Mouse (Mus musculus) lung, adult 2 months (tissue): ENCODE results near the gene Gm7271.

Experiments
- CTCF ChIP-seq: fragments of 200-500 bp; IDR thresholded peaks from 2 replicates; pipeline ENCODE4 v1.5.1; 2011; ENCODE audit warnings: mild to moderate bottlenecking, low read length, control low read depth; ENCODE audit not compliant: insufficient read depth
- POLR2A ChIP-seq: fragments of 200-500 bp; IDR thresholded peaks from 2 replicates; pipeline ENCODE4 v1.6.1; 2011; ENCODE audit warnings: low read depth, mild to moderate bottlenecking, control low read depth, low read length, borderline replicate concordance; ENCODE audit errors: extremely low read depth

DNA sequence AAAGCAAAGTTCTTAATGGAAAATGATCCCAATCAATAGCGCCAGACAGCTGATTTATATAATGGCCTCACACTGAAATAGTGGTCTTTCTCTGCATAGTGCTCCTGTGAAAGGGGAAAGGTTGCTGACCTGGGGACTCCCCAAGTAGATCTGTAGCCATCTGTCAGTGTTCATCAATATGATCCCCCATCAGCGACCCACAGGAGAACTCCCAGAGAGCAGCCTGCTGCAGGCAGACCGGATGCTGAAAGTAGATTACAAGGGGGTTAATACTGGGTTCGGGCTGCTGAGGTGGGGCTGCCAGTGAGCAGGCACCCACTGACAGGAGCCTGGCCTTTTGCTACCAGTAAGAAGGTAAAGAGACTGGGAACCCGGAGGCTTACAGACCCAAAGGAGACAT, at the start of gene Gm7271:
- TF ChIP-seq POLR2A (no peak), CTCF (no peak)
